Mouse (Mus musculus) cerebellum, adult 2 months (tissue): ENCODE data around the gene Dnajc1.

ENCODE experiments used
- CTCF ChIP-seq: fragments of 200-500 bp; IDR thresholded peaks from 2 replicates; pipeline ENCODE4 v1.5.1; 2011; ENCODE audit warnings: low read depth, mild to moderate bottlenecking, control low read depth, low read length, moderate library complexity, borderline replicate concordance; ENCODE audit not compliant: insufficient read depth
- POLR2A ChIP-seq: fragments of 200-500 bp; IDR thresholded peaks from 2 replicates; pipeline ENCODE4 v1.6.1; 2011; ENCODE audit warnings: low read length, control low read depth, borderline replicate concordance; ENCODE audit not compliant: insufficient read depth

GRCm38 (mm10) chr2:18381662-18382061 lies 11.0 kb downstream of the Dnajc1 start:
- TF ChIP-seq POLR2A, result no peak
- TF ChIP-seq CTCF, result no peak
